Mouse (Mus musculus) left cerebral cortex, adult 2 months (tissue): ENCODE results near the gene Cnmd. TPM values are rescaled to one million over a fixed set of nuclear protein-coding genes. Genes with fewer than 3 reads are reported as not detected.
A peak's percentile ranks its signal among the peaks of the same experiment; 100 is the strongest.

Experiments
- DNase-seq, 2 experiments: peaks; one replicate each; pipeline ENCODE4 v3.0.0; 2021 to 2022; ENCODE audit warnings: low spot score in 2 of 2, mixed read lengths in 1 of 2; ENCODE audit errors: extremely low spot score in 1 of 2
- H3K27ac ChIP-seq: fragments of 200-600 bp; 2 replicates; pipeline ENCODE4 v1.8.1; 2022
- H3K4me3 ChIP-seq: fragments of 200-600 bp; 2 replicates; pipeline ENCODE4 v1.8.1; 2022
- CTCF ChIP-seq: fragments of 200-600 bp; IDR thresholded peaks from 2 replicates; pipeline ENCODE4 v1.8.1; 2022; ENCODE audit warnings: antibody characterized with exemption, mild to moderate bottlenecking, moderate library complexity
- intact Hi-C: fragments of 180-260 bp; cut with DNase I; formaldehyde crosslinking; loops from one replicate; pipeline ENCODE4 v1.15.1; 2025
- total RNA-seq, 2 experiments: library from RNA; stranded (reverse); gene quantifications; 2 replicates each; pipeline ENCODE4 v1.2.3; 2021

Gene Cnmd
- total RNA-seq, 2 experiments from 2014 or later = 0.59 to 1.5 TPM

- intact Hi-C loops = no loop called here
- Histone ChIP-seq H3K4me3 (no peak overlapping the region), H3K27ac (no peak overlapping the region)
- no peak for TF ChIP-seq CTCF
- DNase-seq = no peak
These were observed 70.4 kb downstream of the Cnmd start for GRCm38 (mm10) chr14:79591611-79592010.

DNA sequence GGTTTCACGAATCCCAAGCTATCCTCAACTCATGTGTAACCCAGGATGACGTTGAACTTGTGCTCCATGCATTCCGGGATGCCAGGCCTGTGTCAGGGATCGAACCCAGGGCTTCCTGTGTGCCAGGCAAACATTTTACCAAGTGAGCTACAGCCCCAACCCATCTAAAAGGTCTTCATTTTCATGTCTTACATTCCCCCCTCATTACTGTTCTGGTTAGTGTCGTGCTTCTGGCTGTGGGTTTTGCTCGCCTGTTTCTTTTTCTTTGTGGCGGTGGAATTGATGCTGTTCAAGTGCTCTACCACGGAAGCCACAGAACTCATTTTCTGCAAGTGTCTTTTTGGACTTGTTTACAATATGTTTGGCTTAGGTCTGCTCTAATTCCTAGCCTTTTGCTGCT, 71.1 kb downstream of the Cnmd start:
- Histone ChIP-seq H3K4me3 (no peak overlapping the region), H3K27ac (no peak overlapping the region)
- DNase-seq = no peak
- no peak for TF ChIP-seq CTCF
- intact Hi-C loops = no loop called here

DNA sequence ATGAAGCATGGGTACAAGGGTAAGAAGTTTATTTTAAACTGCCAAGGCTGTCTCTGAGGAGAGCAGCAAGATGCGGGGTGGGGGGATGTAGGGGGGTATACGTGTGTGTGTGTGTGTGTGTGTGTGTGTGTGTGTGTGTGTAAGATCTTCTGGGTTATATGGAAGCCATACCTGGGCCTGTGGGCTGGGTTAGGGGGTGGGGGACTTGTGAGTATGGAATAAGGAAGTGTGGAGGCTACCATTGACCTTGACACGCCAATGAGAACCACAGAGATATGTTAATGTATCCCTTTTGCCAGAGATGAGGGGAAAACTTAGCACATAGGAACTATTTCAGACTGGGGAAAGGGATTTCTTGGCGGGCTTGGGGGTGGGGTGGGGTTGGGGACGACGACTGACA, 72.6 kb downstream of the Cnmd start:
- TF ChIP-seq CTCF = no peak
- no peak for DNase-seq
- intact Hi-C loops = no loop called here
- Histone ChIP-seq H3K4me3 (no peak overlapping the region), H3K27ac (no peak overlapping the region)

GRCm38 (mm10) chr14:79588534-79588951, 73.4 kb downstream of the Cnmd start:
- DNase-seq = no peak
- Histone ChIP-seq H3K4me3 (peak overlapping the region; percentile 92), H3K27ac (no peak overlapping the region)
- intact Hi-C loops = no loop called here
- TF ChIP-seq CTCF = no peak

DNA sequence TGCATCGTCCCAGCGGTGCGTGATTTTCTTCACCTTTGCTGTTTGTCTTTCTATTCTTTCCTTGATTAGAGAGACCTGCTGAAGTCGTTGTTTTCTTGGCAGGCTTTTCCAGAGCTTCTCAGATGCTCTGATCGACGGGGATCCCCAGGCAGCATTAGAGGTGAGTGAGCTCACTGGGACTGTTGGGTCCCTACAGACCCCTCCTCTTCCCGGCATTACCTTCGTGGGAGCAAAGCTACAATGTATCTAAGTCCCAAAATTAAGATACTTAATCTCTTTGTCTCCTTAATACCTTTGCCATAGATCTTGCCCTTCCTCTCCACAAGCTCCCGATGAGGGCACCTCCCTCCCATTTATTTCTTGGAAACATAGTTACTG, 74.1 kb downstream of the Cnmd start:
- DNase-seq = no peak
- intact Hi-C loops = loop anchor here (1.0 kb wide), 1 partner anchor 106 kb away; no protein-coding TSS in a partner anchor
- TF ChIP-seq CTCF = no peak
- Histone ChIP-seq H3K4me3 (peak overlapping the region; percentile 92), H3K27ac (peak overlapping the region; percentile 100)

Other genes with a start within 250 kb of the Cnmd start
- 10 to 100 TPM; 38.2 to 38.8 TPM for gene Kbtbd7, start 235.7 kb downstream of the Cnmd start, total RNA-seq
- 1 to 10 TPM in 1 of 2 experiments, under 1 TPM in 1; 0.72 to 1.2 TPM for gene Kbtbd6, start 210.3 kb downstream of the Cnmd start, total RNA-seq
- 1 to 10 TPM; 4.1 to 4.6 TPM for gene Elf1, start 181.0 kb downstream of the Cnmd start, total RNA-seq
- gene Wbp4, start 180.7 kb downstream of the Cnmd start, total RNA-seq = 10 to 100 TPM; 47.7 to 52.0 TPM
- 10 to 100 TPM; 83.6 to 88.8 TPM for gene Sugt1, start 74.5 kb downstream of the Cnmd start, total RNA-seq
- 10 to 100 TPM; 57.5 to 64.1 TPM for gene Pcdh8, start 109.1 kb upstream of the Cnmd start, total RNA-seq